Mouse (Mus musculus): ENCODE results near the gene Mfsd4b5.

DNA sequence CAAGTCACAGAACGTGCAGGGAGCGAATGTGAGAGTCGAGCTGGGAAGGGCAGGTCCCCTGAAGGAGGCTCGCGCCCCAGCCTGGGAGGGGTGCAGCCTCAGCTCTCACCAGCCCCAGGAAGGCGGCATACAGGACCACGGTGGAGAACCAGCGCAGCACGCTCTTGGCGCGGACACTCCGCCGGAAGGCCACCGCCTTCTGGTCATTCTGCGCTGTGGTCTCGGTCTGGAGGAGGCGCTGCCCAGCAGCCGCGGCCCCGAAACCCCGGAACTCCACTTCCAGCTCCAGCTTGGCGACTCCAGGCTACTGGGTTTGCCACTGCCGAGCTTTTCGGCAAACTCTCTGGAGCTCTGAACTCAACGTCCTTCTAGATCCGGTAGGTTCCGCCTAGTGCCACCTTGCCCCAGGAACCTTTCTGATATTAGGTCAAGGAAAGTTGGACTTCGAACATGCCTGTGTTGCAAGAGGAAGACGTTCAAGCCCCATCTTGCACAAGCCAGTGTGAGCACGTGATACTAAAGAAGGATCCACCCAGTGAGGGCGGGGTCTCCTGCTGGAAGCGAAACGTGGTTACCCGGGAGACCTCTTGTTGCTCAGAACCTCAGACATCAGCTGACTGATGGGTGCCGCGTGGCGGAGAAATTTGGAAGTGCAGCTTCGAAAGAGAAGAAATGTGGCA is 26.5 kb downstream of the Mfsd4b5 start, which contains the start of gene Mfsd4b3:
- TF ChIP-seq POLR2A (IDR thresholded peaks at IDR 0.05; ENCODE audit: low read depth, low read length) (peak; percentile 94), CTCF (IDR thresholded peaks at IDR 0.05; ENCODE audit: borderline replicate concordance, insufficient read depth, low read length) (peak; percentile 41; the same call in 1 of the 2 replicates)
